Mouse (Mus musculus) bone marrow, adult 2 months (tissue): ENCODE measurements around the gene Krt33a.

Source experiments
- CTCF ChIP-seq: fragments of 200-500 bp; IDR thresholded peaks from 2 replicates; pipeline ENCODE4 v1.5.1; 2011; ENCODE audit warnings: low read length, control low read depth; ENCODE audit not compliant: control insufficient read depth, insufficient read depth
- POLR2A ChIP-seq: fragments of 200-500 bp; IDR thresholded peaks from 2 replicates; pipeline ENCODE4 v1.6.1; 2011; ENCODE audit warnings: low read depth, mild to moderate bottlenecking, control low read depth, low read length, borderline replicate concordance; ENCODE audit not compliant: control insufficient read depth

- TF ChIP-seq CTCF (no peak), POLR2A (no peak)
Observed at GRCm38 (mm10) chr11:100008336-100008735, 7.7 kb downstream of the Krt33a start.
